Mouse (Mus musculus): ENCODE results near the gene Mfge8. TPM values are rescaled to one million over a fixed set of nuclear protein-coding genes. Genes with fewer than 3 reads are reported as not detected.

The Mfge8 gene
- total and polyA plus RNA-seq, 3 experiments: 4.9 to 9.5 TPM; not detected in 1

- H3K4me1 ChIP-seq (ENCODE audit: control insufficient read depth in 1 of 2, insufficient read depth in 2 of 2, low read length in 2 of 2): no peaks in the 10 kb centered on the region
- no peak overlapping the region for H3K27ac ChIP-seq (ENCODE audit: control insufficient read depth, low read depth, low read length)
- no peak overlapping the region for H3K9ac ChIP-seq (ENCODE audit: control insufficient read depth, low read depth, low read length, poor library complexity, severe bottlenecking)
- TF ChIP-seq NELFE (IDR thresholded peaks at IDR 0.05; ENCODE audit: low read depth, low read length) (no peak), CTCF (IDR thresholded peaks at IDR 0.05 in 2 of 3, conservative IDR thresholded peaks at IDR 0.05 in 1 of 3; ENCODE audit: control insufficient read depth in 1 of 3, insufficient read depth in 1 of 3, low read depth in 2 of 3, low read length in 3 of 3, poor library complexity in 1 of 3, severe bottlenecking in 1 of 3) (peak; percentile 16 to 64 (median 46); a peak in 4 of 6 replicates)
- H3K27me3 ChIP-seq (ENCODE audit: control insufficient read depth in 1 of 2, insufficient read depth in 2 of 2, low read length in 2 of 2): peaks cover 0 to 4% of the 10 kb centered on the region in 2 experiments; a peak in 2 of 4 replicates
- no peaks in the 10 kb centered on the region for H3K9me3 ChIP-seq (replicated peaks; ENCODE audit: insufficient read depth, low read length)
- H3K79me2 ChIP-seq (ENCODE audit: control insufficient read depth, insufficient read depth, low read length, poor library complexity): no peaks in the 10 kb centered on the region
- H3K4me3 ChIP-seq (ENCODE audit: control insufficient read depth in 1 of 2, insufficient read depth in 1 of 2, low read depth in 2 of 2, low read length in 2 of 2): no peak overlapping the region
- H3K36me3 ChIP-seq (ENCODE audit: control insufficient read depth in 1 of 2, insufficient read depth in 2 of 2, low read length in 2 of 2): no peaks in the 10 kb centered on the region
- no peak for DNase-seq (ENCODE audit: low read depth, low spot score)
These were observed 59.7 kb downstream of the Mfge8 start for GRCm38 (mm10) chr7:79089111-79089510.

Other genes with a start within 250 kb of the Mfge8 start
- gene Isg20, start 235.6 kb downstream of the Mfge8 start, total RNA-seq (2012; rRNA removed): 63.1 and 70.3 TPM in 2 replicates
- gene Isg20, start 235.6 kb downstream of the Mfge8 start, polyA plus RNA-seq (2012; ENCODE audit: insufficient read depth in 1 of 2, insufficient read length in 2 of 2, low read depth in 1 of 2, low replicate concordance in 2 of 2, missing spikeins in 1 of 2): 100 to 1,000 TPM; 105 to 240 TPM
- gene Acan, start 95.6 kb downstream of the Mfge8 start, total RNA-seq (2012; rRNA removed): not detected in 2 replicates
- gene Acan, start 95.6 kb downstream of the Mfge8 start, polyA plus RNA-seq (2012; ENCODE audit: insufficient read depth in 1 of 2, insufficient read length in 2 of 2, low read depth in 1 of 2, low replicate concordance in 2 of 2, missing spikeins in 1 of 2): not detected
- not detected in 2 replicates for gene Hapln3, start 18.0 kb downstream of the Mfge8 start, total RNA-seq (2012; rRNA removed)
- not detected for gene Hapln3, start 18.0 kb downstream of the Mfge8 start, polyA plus RNA-seq (2012; ENCODE audit: insufficient read depth in 1 of 2, insufficient read length in 2 of 2, low read depth in 1 of 2, low replicate concordance in 2 of 2, missing spikeins in 1 of 2)
- 13.6 and 13.7 TPM in 2 replicates for gene Abhd2, start 124.1 kb upstream of the Mfge8 start, total RNA-seq (2012; rRNA removed)
- 10 to 100 TPM in 1 of 2 experiments, not detected in 1; 32.0 TPM for gene Abhd2, start 124.1 kb upstream of the Mfge8 start, polyA plus RNA-seq (2012; ENCODE audit: insufficient read depth in 1 of 2, insufficient read length in 2 of 2, low read depth in 1 of 2, low replicate concordance in 2 of 2, missing spikeins in 1 of 2)
- gene Rlbp1, start 238.0 kb upstream of the Mfge8 start, total RNA-seq (2012; rRNA removed): 0.12 and 0.16 TPM in 2 replicates
- gene Rlbp1, start 238.0 kb upstream of the Mfge8 start, polyA plus RNA-seq (2012; ENCODE audit: insufficient read depth in 1 of 2, insufficient read length in 2 of 2, low read depth in 1 of 2, low replicate concordance in 2 of 2, missing spikeins in 1 of 2): under 1 TPM in 1 of 2 experiments, not detected in 1; 0.17 TPM
- gene Fanci, start 242.9 kb upstream of the Mfge8 start, total RNA-seq (2012; rRNA removed): 6.9 and 8.4 TPM in 2 replicates
- gene Fanci, start 242.9 kb upstream of the Mfge8 start, polyA plus RNA-seq (2012; ENCODE audit: insufficient read depth in 1 of 2, insufficient read length in 2 of 2, low read depth in 1 of 2, low replicate concordance in 2 of 2, missing spikeins in 1 of 2): 1 to 10 TPM in 1 of 2 experiments, not detected in 1; 9.0 TPM

All from MEL (cell line).